Mouse (Mus musculus): ENCODE measurements around the gene Pofut1.

DNA sequence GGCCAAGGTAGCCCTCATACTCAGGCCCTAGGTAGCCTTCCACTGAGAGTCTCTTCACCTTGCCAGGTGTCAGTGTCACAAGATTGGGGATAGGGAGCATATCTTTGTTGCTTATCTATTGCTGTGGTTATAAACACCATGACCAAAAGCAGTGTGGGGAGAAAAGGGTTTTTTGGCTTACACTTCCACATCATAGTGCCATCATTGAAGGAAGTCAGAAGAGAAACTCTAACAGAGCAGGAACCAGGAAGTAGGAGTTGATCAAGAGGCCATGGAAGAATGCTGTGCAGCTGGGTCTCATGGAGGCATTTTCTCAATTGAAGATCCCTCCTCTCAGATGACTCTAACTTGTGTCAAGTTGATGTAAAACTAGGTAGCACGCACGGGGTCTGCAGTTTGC is 33.2 kb upstream of the Pofut1 start:
- TF ChIP-seq POLR2A (IDR thresholded peaks at IDR 0.05; ENCODE audit: low read depth, low read length) (no peak), CTCF (conservative IDR thresholded peaks at IDR 0.05; ENCODE audit: insufficient read depth, insufficient read length, low read depth, low read length) (no peak)

Data from kidney, adult 2 months (tissue).